Mouse (Mus musculus) lung, embryonic 16.5 days (tissue): ENCODE data around the gene Pigx. TPM values are rescaled to one million over a fixed set of nuclear protein-coding genes. Genes with fewer than 3 reads are reported as not detected.

Experiments used
- ATAC-seq: fragments of 200-750 bp; cut with Nextera tagmentation; 2 replicates; pipeline ENCODE4 v1.8.0; 2017; ENCODE audit warnings: low read depth, mild to moderate bottlenecking, moderate library complexity
- H3K27ac ChIP-seq: fragments of 300-500 bp; sonication (generic); 2 replicates; pipeline ENCODE4 v1.5.1; 2014; ENCODE audit warnings: mild to moderate bottlenecking, control low read depth, low read length
- H3K27me3 ChIP-seq: fragments of 300-500 bp; sonication (generic); 2 replicates; pipeline ENCODE4 v1.6.1; 2014; ENCODE audit warnings: low read depth, low read length, mixed read lengths; ENCODE audit not compliant: control insufficient read depth, insufficient read depth
- H3K36me3 ChIP-seq: fragments of 300-500 bp; sonication (generic); 2 replicates; pipeline ENCODE4 v1.6.1; 2014; ENCODE audit warnings: low read length; ENCODE audit not compliant: control insufficient read depth, insufficient read depth
- H3K4me1 ChIP-seq: fragments of 300-500 bp; sonication (generic); replicated peaks from 2 replicates; pipeline ENCODE4 v1.6.1; 2014; ENCODE audit warnings: low read length, mixed read lengths; ENCODE audit not compliant: control insufficient read depth, insufficient read depth
- H3K4me2 ChIP-seq: fragments of 300-500 bp; sonication (generic); 2 replicates; pipeline ENCODE4 v1.6.1; 2014; ENCODE audit warnings: low read depth, low read length, control low read depth
- H3K4me3 ChIP-seq: fragments of 300-500 bp; sonication (generic); 2 replicates; pipeline ENCODE4 v1.5.1; 2014; ENCODE audit warnings: mild to moderate bottlenecking, low read length, control low read depth
- H3K9ac ChIP-seq: fragments of 300-500 bp; sonication (generic); 2 replicates; pipeline ENCODE4 v1.6.1; 2014; ENCODE audit warnings: low read length, control low read depth
- H3K9me3 ChIP-seq: fragments of 300-500 bp; sonication (generic); 2 replicates; pipeline ENCODE4 v1.6.1; 2016; ENCODE audit warnings: low read length; ENCODE audit not compliant: control insufficient read depth
- WGBS: fragments of 180-500 bp; shearing (Covaris S2); extraction: QIAGEN DNeasy Blood & Tissue Kit; methylation state at CpG from one replicate; pipeline ENCODE4 v1.1.7; 2014; 5-methylcytosine and 5-hydroxymethylcytosine counted together
- polyA plus RNA-seq: library from polyadenylated mRNA; unstranded; fragments of >200 nt; fragmentation: Nextera tagmentation; extraction: Ambion mirVana; gene quantifications from 2 replicates; pipeline ENCODE4 v1.2.1, GENCODE M21; 2015

The Pigx gene
- polyA plus RNA-seq, 1 experiment from 2014 or later, result 84.6 TPM

DNA sequence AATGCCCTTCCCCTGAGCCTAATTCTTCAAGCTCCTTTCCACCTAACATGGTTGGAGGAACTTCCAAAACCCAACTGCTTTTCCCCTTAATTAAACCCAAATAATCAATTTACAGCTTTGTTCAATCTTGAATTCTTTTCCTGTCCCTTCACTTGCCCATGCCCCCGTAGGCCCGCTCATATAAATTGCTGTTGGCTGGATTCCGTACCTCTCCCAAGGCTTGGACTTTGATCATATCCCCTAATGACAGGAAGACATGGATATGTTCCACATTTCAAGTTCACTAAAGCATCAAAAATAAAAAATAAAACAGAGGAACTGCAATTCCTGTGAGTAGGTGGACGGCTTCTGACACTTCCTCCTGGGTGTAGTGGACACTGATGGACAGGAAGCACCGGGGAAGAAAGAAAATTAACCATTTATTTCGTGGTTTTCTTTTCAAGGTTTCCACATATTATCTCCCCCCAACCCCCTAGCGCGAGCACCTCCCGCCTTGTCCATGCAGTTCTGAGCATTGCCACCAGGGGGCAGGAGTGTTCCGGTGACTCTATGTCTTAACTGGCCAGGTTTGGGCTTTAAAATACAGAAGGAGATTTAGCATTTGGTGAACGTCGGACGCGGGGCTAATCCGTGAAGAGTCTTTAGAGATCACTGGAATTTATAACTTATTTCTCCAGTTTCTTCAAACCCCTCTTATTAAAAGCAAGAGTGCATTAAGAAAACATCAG is 15.6 kb upstream of the Pigx start:
- Histone ChIP-seq H3K4me1 (peaks cover 12% of the 10 kb centered on the region; the same call in 1 of the 2 replicates), H3K36me3 (no peaks in the 10 kb centered on the region), H3K9me3 (no peaks in the 10 kb centered on the region), H3K4me2 (peak overlapping the region; percentile 19; the same call in 1 of the 2 replicates), H3K27ac (peak overlapping the region; percentile 18), H3K4me3 (no peak overlapping the region), H3K27me3 (no peaks in the 10 kb centered on the region), H3K9ac (no peak overlapping the region)
- ATAC-seq, result peak; percentile 56
- 12% methylated on average over 15 of the region's 15 CpGs for WGBS

DNA sequence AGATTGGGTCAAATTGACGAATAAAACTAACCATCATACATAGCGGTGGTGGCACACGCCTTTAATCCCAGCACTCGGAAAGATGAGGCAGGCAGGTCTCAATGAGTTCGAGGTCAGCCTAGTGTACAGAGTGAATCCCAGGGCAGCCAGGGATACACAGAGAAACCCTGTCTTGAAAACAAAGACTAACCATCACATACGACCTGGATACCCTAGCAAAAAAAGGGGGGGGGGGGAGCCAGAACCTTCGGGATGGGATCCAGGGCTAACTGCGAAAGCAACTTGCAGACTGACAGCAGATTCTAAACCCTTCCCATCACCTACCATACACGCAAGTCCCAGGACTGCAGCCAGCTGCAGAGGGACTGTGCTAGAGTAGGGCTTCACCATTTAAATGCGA is 14.9 kb upstream of the Pigx start:
- H3K4me2 ChIP-seq, result no peak overlapping the region

DNA sequence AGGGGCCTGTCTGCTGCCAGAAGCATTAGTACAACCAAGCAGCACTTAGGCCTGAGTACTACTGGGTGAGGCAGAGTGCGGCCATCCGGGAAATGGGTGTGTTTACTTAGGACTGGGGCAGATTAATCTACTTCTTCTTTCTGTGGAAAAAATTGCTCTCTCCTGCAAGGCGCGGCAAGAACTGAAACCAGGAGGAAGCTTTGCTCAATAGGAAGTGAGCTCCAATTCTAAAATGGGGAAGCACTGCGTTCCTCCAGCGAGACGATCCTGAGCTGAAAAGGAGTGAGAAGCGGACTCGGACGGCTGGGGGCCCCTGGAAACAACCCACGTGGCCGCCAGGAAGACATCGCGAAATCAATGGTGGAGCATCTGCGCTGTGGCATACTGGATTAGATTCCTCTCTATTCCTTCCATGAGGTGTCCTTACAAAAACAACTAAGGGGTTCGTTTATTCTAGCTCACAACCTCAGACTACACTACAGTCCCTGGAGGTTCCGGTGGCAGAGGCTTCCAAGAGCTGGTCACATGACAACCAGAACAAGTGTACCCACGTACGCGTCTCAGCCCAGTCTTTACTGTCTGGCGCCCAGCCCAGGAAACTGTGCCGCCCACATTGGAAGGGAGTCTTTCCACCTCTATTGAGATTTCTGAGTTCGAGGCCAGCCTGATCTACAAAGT is 14.1 kb upstream of the Pigx start:
- 50% methylated on average over 23 of the region's 23 CpGs for WGBS
- peak overlapping the region; percentile 39 for H3K9ac ChIP-seq
- no peak overlapping the region for H3K4me3 ChIP-seq
- H3K27ac ChIP-seq, result peak overlapping the region; percentile 73
- no peaks in the 10 kb centered on the region for H3K27me3 ChIP-seq
- H3K9me3 ChIP-seq, result no peaks in the 10 kb centered on the region
- peaks cover 2% of the 10 kb centered on the region; the same call in 1 of the 2 replicates for H3K36me3 ChIP-seq
- peak; percentile 74 for ATAC-seq
- peak overlapping the region; percentile 27; the same call in 1 of the 2 replicates for H3K4me2 ChIP-seq
- H3K4me1 ChIP-seq, result peaks cover 12% of the 10 kb centered on the region; the same call in 1 of the 2 replicates

More for the DNA sequence above, 14.9 kb upstream of the Pigx start:
- no peak for ATAC-seq
- Histone ChIP-seq H3K27ac (peak overlapping the region; percentile 18), H3K9me3 (no peaks in the 10 kb centered on the region), H3K9ac (no peak overlapping the region), H3K27me3 (no peaks in the 10 kb centered on the region), H3K4me3 (no peak overlapping the region), H3K4me1 (peaks cover 12% of the 10 kb centered on the region; the same call in 1 of the 2 replicates), H3K36me3 (no peaks in the 10 kb centered on the region)
- WGBS, result 75% methylated on average over 10 of the region's 10 CpGs

DNA sequence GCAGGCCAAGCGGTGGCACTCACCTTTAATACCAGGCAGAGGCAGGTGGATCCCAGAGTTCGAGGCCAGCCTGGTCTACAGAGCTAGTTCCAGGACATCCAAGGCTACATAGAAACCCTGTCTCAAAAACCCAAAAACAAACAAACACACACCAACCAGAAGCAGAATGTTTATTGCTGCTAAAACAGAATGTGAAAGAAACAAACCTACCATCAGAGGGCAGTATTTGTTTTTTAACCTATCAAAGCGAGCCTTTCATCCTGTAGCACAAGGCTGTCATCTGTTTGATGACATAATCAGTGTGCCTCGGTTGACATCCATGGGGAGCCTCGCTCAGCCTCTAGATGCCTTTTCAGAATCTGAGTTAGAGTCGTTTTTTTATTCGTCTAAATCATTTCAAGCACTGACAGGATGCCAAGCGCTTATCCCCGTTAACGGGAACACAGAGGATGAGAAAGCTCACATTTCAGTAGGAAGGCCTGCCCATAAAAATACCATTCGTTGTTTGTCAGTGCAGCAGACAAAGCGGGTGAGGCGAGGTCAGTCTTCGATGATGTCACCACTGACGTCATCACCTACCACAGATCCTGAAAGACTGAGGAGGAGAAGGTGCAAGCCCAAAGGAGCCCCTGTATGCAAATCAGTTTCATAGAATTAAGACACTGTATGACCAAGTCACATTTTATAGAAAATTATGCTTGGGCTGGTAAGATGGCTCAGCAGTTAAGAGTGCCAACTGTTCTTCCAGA is 11.6 kb upstream of the Pigx start:
- H3K4me2 ChIP-seq, result no peak overlapping the region
- H3K9ac ChIP-seq, result no peak overlapping the region
- H3K4me1 ChIP-seq, result peaks cover 9% of the 10 kb centered on the region; the same call in 1 of the 2 replicates
- no peak overlapping the region for H3K27ac ChIP-seq
- H3K36me3 ChIP-seq, result peaks cover 11% of the 10 kb centered on the region
- no peak for ATAC-seq
- H3K9me3 ChIP-seq, result no peaks in the 10 kb centered on the region
- H3K4me3 ChIP-seq, result no peak overlapping the region
- WGBS, result 67% methylated on average over 15 of the region's 15 CpGs
- no peaks in the 10 kb centered on the region for H3K27me3 ChIP-seq

DNA sequence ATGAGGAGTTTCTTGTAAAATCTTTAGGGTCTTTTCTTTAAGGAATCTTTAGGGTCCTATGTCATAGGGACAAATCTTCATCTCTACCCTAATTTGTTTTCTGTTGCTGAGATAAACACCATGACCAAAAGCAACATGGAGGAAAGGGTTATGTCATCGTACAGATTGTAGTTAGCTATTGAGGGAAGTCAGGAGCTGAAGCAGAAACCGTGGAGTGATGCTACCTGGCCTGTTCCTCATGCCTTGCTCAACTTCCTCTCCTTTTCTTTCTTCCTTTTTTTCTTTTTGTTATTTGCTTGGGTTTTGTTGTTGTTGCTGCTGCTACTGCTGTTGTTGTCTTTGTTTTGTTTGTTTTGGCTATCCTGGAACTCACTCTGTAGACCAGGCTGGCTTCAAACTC is 9.0 kb upstream of the Pigx start:
- no peak for ATAC-seq
- Histone ChIP-seq H3K4me1 (no peaks in the 10 kb centered on the region), H3K27me3 (no peaks in the 10 kb centered on the region), H3K27ac (no peak overlapping the region), H3K36me3 (peaks cover 18% of the 10 kb centered on the region), H3K9ac (no peak overlapping the region), H3K4me3 (no peak overlapping the region), H3K4me2 (no peak overlapping the region), H3K9me3 (no peaks in the 10 kb centered on the region; the same call in 1 of the 2 replicates)
- WGBS, result 83% methylated on average over 2 of the region's 2 CpGs

DNA sequence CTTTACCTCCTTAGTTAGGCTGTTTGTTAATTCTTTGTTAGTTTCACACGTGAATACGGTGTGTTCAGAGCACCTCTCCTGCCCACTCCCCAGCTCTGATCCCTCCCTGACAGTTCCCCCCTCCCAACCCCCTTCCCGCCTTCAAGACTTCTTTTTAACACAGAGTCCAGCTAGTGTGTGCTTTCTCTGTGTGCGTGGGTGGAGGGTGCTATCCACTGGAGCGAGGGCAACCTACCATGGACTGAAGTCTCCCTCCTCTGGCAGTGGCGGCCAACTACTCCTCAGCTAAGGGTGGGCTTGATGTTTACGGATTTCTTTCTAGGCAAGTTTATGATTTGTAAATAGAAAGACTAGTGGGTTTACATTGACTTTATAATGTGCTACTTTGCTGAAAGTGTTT is 8.6 kb upstream of the Pigx start:
- WGBS, result 79% methylated on average over 7 of the region's 7 CpGs
- Histone ChIP-seq H3K9ac (no peak overlapping the region), H3K4me3 (no peak overlapping the region), H3K36me3 (peaks cover 19% of the 10 kb centered on the region), H3K27me3 (no peaks in the 10 kb centered on the region), H3K9me3 (no peaks in the 10 kb centered on the region; the same call in 1 of the 2 replicates), H3K4me2 (no peak overlapping the region), H3K27ac (no peak overlapping the region), H3K4me1 (no peaks in the 10 kb centered on the region)
- no peak for ATAC-seq

DNA sequence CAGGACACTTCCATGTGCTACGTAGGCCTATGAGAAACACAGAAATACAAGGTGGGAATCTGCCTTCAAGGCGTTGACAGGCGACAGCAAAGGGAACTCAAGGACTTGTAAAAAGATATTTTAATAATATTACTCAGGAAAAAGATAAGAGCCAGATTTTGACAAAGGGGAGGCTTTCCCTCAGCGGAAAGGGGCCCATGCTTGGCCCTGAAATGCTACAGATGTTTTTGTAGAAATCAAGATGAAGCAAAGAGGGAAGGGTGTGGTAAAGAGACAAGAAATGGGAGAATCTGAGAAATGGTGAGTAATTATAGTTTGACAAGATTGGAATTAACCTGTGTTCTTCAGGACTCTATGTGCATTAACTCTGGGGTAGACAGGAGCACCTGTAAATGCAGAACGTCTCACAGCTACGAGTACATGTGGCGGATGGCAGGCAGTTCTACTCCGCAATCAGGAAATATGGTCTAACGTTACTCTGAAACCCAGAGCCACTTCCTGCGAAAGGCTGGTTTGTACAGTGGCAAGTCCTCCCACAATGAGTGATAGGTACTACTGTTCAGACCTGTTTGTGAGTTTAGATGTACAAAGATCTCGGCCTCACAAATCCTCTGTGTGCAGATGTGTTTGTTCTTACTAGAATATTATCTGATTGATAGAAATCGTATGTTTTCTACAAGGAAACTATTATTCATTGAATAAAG is 8.0 kb upstream of the Pigx start:
- H3K9ac ChIP-seq, result no peak overlapping the region
- H3K4me2 ChIP-seq, result no peak overlapping the region
- H3K36me3 ChIP-seq, result peaks cover 19% of the 10 kb centered on the region
- H3K9me3 ChIP-seq, result no peaks in the 10 kb centered on the region; the same call in 1 of the 2 replicates
- no peak overlapping the region for H3K4me3 ChIP-seq
- ATAC-seq, result no peak
- 86% methylated on average over 12 of the region's 12 CpGs for WGBS
- no peak overlapping the region for H3K27ac ChIP-seq
- no peaks in the 10 kb centered on the region for H3K4me1 ChIP-seq
- H3K27me3 ChIP-seq, result no peaks in the 10 kb centered on the region

DNA sequence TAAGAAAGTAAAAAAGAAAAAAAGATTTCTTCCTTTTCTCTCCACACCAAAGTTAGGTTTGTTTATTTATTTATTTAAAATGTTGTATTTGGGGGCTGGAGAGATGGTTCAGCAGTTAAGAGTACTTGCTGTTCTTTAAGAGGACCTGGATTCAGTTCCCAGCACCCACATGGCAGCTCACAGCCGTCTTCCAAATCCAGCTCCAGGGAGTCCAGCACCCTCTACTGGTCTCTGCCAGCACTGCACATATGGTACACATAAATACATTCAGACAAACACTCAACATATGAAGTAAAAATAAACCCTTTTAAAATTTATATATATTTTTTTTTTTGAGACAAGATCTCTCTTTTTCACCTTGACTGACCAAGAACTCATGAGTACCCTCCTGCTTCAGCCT is 6.2 kb upstream of the Pigx start:
- no peaks in the 10 kb centered on the region for H3K27me3 ChIP-seq
- no peak overlapping the region for H3K9ac ChIP-seq
- H3K27ac ChIP-seq, result no peak overlapping the region
- 85% methylated on average over 1 of the region's 1 CpGs for WGBS
- H3K4me3 ChIP-seq, result no peak overlapping the region
- no peak overlapping the region for H3K4me2 ChIP-seq
- H3K9me3 ChIP-seq, result no peaks in the 10 kb centered on the region; the same call in 1 of the 2 replicates
- no peaks in the 10 kb centered on the region for H3K4me1 ChIP-seq
- H3K36me3 ChIP-seq, result peaks cover 19% of the 10 kb centered on the region
- no peak for ATAC-seq
